Mouse (Mus musculus) T-helper 2 cell (primary cell): ENCODE results near the gene Adgrd1.

Experiments
- in situ Hi-C: fragments of 300-600 bp; cut with MboI, MseI; formaldehyde crosslinking; loops from one replicate; pipeline ENCODE4 v1.15.1; 2025; ENCODE audit warnings: high pct_unique_total_duplicates

The Adgrd1 gene

GRCm38 (mm10) chr5:129096511-129096910, at the start of gene Adgrd1:
TSS of gene Adgrd1 (plus strand) at chr5:129096750.
- in situ Hi-C loops, result no loop called here

- in situ Hi-C loops, result no loop called here
Measured at GRCm38 (mm10) chr5:129049372-129049771, 47.2 kb upstream of the Adgrd1 start.

DNA sequence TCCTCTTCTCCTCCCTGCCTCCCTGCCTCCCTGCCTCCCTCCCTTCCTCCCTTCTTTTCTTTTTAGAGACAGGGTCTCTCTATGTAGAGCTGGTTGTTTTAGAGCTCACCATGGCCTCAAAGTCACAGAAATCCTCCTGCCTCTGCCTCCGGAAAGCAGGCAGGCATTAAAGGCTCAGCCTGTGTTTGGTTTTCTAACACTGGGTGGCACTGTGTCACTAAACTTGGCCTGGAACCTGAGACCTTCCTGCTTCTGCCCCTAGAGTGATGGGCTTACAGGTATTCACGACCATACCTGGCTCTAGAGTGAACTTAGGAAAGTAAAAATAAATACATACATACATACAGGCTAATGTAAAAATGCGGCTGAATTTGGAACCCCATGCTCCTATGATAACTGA, 44.6 kb upstream of the Adgrd1 start:
- in situ Hi-C loops, result no loop called here

DNA sequence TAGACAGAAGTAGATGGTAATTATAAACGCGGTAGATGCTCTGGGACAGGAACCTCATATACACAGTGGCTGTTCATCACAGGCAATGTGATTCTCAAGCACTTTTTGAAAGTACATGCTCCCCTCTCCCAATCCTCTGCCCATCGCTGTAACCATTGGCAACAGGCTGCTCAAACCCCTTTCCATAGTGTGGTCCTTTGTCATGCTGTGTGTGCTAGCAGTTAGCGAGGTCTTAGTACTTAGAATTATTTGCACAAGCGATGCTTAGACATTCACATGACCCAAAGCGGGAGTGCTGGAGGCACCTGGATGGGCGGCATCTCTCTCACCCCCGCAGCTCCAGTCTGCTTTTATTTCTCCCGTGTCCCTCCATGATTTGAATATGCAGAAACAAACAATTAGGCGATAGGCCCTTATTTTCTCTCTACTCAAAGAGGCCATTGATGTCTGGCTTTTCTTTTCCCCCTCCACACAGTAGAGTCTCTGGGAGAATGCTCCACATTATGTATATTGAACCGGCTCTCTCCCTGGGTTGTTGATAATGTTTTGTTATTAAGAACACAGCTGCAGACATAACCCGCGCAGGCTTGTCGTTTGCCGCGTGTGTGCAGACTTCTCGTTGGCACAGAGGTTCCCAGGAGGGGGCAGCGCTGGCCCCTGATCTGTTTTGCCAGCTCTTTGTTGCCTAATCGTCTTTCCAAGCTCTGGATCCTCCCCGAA, 43.8 kb upstream of the Adgrd1 start:
- in situ Hi-C loops, result no loop called here

DNA sequence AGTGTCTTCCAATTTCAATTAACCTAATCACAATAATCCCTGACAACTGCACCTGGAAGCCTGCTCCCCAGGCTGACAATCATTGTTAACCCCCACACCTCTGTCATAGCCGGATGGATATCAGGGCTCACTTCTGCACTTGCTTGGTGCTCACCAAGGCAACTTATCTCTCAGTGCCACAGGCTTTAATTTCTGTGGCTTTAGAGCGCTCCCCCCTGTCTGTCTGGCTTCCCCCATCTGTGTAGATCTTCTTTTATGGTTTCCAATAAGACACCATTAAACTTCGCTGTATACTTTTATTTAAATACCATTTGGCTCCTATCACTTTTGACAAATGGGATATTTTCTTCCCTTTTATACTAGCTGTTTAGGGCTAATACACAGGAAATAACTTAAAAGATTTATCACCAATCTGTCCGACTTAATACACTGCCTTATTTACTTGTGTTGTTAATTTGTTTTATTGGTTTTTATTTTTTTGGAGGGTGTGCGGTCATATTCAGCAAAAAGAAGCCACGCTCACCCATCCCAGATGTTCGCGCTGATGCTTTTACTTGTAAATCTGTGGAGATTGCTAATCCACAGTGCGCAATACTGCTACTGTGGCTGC, 41.8 kb upstream of the Adgrd1 start:
- in situ Hi-C loops, result no loop called here

DNA sequence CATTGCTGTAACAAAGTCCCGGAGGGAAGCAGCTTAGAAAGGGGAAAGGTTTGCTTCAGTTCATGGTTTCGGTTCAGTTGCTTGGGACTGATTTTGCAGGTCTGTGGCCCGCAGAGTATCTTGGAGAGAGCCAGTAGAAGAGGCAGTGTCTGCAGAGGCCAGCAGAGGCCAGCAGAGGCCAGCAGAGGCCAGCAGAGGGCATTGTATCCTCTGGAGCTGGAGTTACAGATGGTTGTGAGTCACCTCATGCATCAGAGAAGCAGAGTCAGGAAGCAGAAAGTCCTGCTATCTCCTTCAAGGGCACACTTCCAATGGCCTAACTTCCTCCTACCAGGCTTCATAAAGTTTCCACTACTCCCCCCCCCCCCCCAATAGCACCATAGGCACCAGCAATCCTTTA, 37.4 kb upstream of the Adgrd1 start:
- in situ Hi-C loops, result no loop called here

GRCm38 (mm10) chr5:129061579-129061978, 35.0 kb upstream of the Adgrd1 start:
- in situ Hi-C loops, result loop anchor here (5.0 kb wide), 1 partner anchor 116 kb away; no protein-coding TSS in a partner anchor

DNA sequence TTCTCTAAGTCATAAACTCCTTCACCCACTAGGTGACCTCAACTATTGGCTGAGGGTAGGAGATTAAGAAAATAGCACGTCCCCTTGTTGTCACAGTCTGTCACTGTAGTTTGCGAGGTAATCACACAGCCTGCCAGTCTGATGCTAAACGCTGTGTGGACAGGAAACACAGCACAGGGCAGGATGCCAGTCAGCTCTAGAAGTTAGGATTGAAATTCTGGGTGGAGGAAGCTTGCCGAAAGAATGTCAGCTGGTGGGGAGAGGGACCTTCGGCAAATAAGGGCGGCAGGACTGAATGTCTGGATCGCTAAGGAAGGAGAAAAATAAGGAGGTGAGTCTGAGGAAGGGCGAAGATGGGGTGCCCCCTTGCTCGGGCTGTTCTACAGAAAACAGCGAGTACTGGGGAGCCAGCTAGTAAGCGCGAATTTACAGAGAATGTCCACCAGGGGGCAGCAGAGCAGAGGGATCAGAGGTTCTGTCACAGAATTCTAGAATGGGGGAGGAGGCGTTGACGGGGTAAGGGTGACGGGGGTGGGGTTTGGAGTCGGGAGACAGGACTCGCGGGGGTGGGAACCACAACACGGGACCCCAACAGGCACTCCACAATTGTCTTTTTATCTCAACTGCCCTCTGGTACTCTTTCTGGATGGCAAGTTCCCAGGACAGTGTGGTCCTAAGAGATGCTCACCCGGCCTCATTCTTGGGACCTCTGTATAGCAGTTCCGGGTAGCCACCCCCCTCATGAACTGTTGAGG, 33.3 kb upstream of the Adgrd1 start:
- in situ Hi-C loops, result loop anchor here (5.0 kb wide), 1 partner anchor 114 kb away; no protein-coding TSS in a partner anchor

GRCm38 (mm10) chr5:129063792-129064087, 32.8 kb upstream of the Adgrd1 start:
- in situ Hi-C loops, result loop anchor here (5.0 kb wide), 1 partner anchor 114 kb away; no protein-coding TSS in a partner anchor

GRCm38 (mm10) chr5:129064186-129064585, 32.4 kb upstream of the Adgrd1 start:
- in situ Hi-C loops, result loop anchor here (5.0 kb wide), 1 partner anchor 113 kb away; no protein-coding TSS in a partner anchor

GRCm38 (mm10) chr5:129065301-129065700, 31.2 kb upstream of the Adgrd1 start:
- in situ Hi-C loops, result no loop called here

DNA sequence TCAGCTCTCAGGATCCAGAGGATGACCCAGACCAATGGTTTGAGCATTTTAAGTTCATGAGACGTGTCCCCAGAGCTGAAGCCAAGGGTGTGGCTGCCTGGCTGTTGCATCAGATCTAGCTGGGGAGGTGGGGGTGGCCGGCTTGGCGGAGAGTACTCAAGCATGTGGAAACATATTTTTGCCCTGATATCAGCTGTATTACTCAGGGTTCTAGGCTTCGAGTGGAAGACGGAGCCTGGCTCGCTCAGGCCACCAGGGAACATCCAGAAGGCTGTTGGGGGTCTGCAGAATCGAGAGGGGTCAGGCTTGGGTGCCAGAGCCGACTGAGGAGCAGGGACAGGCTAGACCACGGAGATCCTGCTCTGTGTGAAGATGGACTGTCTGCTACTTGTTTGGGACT, 30.6 kb upstream of the Adgrd1 start:
- in situ Hi-C loops, result no loop called here

DNA sequence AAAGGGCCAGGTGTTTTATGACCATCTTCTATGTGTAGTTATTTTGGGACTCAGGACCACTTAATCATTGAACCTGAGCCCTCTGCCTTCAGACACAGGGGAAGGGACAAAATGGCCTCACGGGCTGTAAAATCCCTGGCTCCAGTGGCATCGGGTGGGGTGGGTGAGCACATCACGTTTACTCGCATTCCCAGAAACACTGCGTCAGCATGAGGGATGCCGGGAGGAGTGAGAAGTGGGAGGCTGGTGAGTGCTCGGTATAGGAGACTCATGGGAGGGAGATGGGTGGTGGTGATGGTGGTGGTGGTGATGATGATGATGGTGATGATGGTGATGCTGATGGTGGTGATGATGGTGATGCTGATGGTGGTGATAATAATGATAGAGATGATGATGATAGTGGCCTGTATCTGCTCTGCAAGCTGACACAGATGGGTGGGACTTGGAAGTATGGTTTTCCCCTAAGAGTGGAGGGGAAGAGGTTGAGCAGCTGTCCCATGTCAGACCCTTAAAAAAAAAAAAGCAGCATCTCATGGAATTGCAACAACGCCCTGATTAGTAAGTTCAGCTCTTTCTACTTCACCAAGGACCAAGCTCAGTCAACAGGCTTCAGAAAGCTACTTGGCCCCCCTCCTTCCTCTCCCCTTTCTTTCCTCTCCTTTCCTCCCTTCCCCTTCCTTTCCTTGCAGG, 29.9 kb upstream of the Adgrd1 start:
- in situ Hi-C loops, result no loop called here

DNA sequence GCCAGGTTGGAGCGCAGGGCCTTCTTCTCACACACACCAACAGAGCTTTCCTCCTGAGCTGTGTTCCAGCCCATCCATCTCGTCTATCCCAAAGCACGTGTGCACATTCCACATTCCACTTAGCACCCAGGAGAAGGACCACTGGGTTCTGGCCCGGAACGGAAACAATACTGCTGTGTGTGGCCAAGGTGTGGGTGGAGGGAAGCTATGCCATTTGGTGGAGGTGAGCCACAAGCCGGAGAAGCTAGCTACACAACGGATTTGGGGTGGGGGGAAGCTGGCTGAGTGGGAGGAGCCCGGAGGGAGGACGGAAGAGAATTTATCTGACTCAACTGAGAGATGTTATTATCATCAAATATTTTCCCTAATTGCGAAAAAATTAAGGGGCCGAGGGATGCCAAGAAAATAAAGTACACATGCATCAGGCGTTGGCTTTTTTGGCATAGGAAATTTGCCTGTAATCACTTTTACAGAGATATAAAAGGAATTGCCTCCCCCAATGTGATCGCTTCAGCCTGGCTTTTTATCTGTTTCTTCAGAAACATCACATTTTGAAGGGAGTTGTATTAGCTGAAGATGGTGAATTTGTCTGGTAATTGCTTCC, 29.2 kb upstream of the Adgrd1 start:
- in situ Hi-C loops, result no loop called here

- in situ Hi-C loops, result no loop called here
Measured at GRCm38 (mm10) chr5:129071761-129072280, 24.7 kb upstream of the Adgrd1 start.

DNA sequence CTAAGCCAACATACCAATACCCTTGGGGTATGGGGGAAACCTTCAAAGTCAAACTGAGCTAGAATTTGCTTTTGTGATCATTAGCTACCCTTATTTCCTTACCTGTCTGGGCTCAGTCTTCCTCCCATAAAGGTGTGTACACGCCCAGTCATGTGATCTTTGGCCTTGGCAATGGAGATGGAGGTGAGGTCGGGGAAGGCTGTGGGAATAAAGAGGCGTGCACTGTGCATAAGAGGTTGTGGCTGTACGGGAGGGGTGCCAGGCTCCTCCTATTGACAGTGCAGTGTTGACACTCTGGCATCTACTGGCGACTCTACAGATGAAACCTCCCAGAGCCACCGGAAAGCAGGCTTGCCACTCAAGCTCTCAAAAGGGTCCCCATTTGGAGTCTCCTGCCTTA, 23.1 kb upstream of the Adgrd1 start:
- in situ Hi-C loops, result no loop called here

DNA sequence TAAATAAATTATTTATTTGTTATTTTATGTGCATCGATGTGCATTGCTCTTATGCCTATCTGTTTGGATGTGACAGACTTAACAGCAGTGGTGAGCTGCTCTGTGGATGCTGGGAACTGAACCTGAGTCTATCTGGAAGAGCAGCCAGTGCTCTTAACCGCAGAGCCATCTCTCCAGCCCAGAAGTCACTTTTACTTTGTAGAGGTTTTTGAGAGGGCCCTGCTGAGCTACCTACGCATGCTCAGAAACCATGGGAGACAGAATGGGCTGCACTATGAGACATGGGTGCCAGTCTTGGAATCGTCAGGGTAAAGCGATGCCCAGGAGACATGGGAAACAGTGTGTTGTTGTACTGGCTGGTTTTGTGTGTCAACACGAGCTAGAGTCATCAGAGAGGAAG, 20.5 kb upstream of the Adgrd1 start:
- in situ Hi-C loops, result no loop called here

- in situ Hi-C loops, result no loop called here
Measured at GRCm38 (mm10) chr5:129077240-129077639, 19.3 kb upstream of the Adgrd1 start.

- in situ Hi-C loops, result no loop called here
Measured at GRCm38 (mm10) chr5:129081521-129081920, 15.0 kb upstream of the Adgrd1 start.

GRCm38 (mm10) chr5:129085153-129085552, 11.4 kb upstream of the Adgrd1 start:
- in situ Hi-C loops, result no loop called here

DNA sequence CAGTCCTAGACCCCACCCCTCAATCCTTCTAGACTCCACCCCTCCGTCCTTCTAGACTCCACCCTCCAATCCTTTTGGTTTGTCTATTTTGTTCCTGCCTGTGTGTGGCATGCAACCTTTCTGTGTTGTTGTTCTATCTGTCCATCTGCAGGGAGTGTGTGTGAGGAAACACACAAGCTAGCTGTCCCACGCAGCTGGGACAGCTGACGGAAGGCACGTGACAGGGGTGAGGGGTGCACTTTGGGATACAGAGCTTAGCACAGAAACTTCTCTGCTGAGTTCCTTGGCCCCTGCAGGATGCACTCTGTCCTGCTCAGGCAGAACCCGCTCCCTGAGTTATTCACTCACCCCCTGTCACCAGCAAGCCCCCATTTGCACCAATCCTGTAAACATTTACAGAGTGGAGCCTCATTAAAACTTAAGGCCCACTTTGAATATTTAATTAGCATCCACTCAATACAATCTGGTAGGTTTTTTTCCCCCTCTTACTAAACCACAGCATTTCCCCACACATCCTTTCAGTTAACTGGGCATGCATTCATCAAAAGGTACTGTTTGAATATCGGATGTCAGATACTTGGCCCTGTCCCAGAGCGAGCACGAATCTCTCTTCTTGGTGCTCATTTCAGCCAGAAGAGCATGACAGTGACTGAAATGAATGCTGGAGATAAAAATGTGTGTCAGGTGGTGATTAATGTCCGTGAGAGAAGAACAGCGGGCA, 4.0 kb upstream of the Adgrd1 start:
- in situ Hi-C loops, result no loop called here
